Mouse (Mus musculus): Measurements from ENCODE around the gene Gtsf1.
"Not testable (repeated sequence)": the region's sequence is repeated elsewhere in the genome, so short reads cannot be mapped to it uniquely, and the experiment has no call there.

Gtsf1 gene

GRCm38 (mm10) chr15:103430241-103430640, at the start of gene Gtsf1:
Gene Gtsf1, minus strand, starts transcription at chr15:103430470.
- DNase-seq (ENCODE audit: low spot score in 2 of 2): no peak

DNA sequence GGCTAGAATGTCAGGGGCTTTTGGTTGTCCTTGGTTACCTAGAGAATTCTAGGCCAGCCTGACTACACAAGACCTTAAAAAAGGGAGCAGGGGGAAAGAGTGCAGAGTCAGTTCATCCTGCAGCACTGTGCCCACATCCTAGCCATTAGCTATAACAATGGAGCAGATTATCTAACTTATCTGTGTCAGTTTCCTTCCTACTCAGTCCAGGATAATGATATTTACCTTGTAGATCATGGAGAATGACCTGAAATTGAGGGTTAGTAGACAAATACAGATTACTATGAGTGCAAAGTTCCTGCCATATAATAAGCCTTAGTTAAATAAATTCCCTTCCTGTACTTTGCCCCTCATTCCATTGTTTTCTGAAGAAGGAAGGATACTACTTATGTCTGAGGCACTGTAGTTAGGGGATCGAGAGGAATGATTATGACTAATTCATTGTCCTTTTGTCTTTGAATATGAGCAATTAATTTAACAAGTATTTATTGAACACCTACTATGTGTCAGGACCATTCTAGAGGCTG, 48.9 kb upstream of the Gtsf1 start:
- DNase-seq (ENCODE audit: low spot score in 2 of 2): no peak

DNA sequence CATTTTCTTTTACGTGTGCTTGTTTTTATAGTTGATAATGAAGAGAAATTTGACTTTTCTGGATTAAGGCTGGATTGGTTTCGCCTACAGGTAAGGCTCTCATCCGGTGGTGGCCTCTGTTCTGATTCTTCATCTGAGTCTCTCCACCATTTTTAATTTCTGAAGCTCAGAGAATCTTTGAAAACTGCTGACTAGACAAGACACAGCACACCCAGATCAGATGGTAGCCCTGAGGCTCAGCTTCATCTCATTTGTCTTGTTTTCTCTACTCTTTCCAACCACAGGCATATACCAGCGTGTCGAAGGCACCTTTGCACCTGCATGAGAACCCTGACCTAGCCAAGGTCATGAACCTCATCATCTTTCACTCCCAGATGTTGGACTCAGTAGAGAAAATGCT, 43.5 kb upstream of the Gtsf1 start:
- DNase-seq (ENCODE audit: low spot score in 2 of 2): no peak

GRCm38 (mm10) chr15:103473182-103473581, 42.9 kb upstream of the Gtsf1 start:
- DNase-seq (ENCODE audit: low spot score in 2 of 2): no peak

- no peak for DNase-seq (ENCODE audit: low spot score in 2 of 2)
These were observed 42.0 kb upstream of the Gtsf1 start for GRCm38 (mm10) chr15:103472265-103472664.

- DNase-seq (ENCODE audit: low spot score in 2 of 2): no peak
These were observed 41.4 kb upstream of the Gtsf1 start for GRCm38 (mm10) chr15:103471488-103472194.

GRCm38 (mm10) chr15:103462539-103463261, 32.4 kb upstream of the Gtsf1 start:
- no peak for DNase-seq (ENCODE audit: low spot score in 2 of 2)

DNA sequence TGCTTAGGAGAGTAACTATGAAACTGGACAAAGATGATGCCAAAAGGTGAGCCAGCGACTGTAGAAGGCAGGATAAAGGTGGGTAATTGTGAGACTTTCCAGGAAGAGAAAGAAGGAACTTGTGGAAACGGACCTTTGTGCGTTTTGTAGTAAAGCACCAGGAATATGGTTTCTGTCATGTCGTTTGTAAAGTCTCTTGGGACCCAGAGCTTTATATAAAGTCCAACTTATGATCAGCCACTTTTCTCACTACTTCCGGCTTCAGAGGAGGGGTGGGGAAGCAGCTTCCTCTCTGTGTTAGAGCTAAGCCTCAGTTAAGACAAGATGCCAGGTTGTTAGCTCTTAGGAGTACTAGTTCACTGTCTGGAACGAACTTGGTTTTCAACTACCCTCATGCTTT, 24.2 kb upstream of the Gtsf1 start:
- DNase-seq (ENCODE audit: low spot score in 2 of 2): no peak

DNA sequence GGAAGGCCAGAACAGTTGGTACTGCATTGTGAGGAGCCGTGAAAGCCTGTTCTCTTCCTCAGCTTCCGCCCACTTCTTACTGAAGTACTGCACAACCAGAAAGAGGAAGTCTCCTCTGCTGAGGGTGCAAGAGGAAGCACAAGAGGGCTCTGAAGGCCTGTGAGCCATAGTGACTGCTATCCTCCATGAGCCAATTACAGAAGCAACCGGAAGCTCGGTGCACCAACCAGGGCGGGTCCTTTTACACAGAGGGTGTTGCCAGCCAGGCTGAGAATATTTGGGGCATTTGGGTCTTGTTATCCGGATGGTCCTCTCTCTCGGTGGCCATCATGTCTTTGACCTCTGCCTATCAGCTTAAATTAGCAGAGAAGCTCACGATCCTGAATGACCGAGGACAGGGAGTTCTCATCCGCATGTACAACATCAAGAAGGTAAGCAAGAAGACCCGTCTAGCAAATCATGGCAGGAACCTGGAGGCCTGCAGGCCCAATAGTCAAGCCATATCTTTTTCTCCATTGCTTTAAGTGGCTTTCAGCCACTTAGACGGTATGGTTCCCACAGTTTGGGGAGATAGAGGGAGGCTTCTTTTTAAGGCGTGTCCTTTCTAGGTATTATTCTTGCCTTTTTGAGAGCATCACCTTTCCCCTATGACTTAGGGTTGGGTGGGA, 23.4 kb upstream of the Gtsf1 start, which contains the start of gene Nckap1l:
TSS of gene Nckap1l (plus strand) at position 244 of the 668 bp plus-strand sequence.
- DNase-seq (ENCODE audit: low spot score in 2 of 2): peak in 1 of 2 experiments; percentile 20

GRCm38 (mm10) chr15:103448369-103448768, 18.1 kb upstream of the Gtsf1 start, which contains the start of gene Gtsf2:
Gene Gtsf2, minus strand, starts transcription at chr15:103448469.
- no peak for DNase-seq (ENCODE audit: low spot score in 2 of 2)

- DNase-seq (ENCODE audit: low spot score in 2 of 2): not testable (repeated sequence)
These were observed 15.7 kb upstream of the Gtsf1 start for GRCm38 (mm10) chr15:103445966-103446365.

DNA sequence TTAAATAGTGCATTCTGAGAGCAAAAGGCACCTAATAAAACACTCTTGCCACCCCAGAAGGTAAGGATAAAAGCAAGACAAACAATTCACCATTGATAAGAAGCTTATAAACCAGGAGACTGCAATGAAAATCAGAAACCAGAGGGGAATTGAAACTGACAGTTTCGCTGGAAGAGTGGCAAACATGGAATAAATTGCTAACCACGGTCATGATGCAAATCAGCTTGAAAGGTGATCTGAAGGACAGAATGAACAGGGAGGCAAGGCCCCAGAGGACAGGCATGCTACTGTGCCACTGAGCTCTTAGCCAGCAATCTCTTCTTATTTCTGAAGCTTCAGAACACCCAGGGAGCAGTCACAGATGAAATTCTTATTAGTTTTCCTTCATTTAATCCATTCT, 3.3 kb downstream of the Gtsf1 start:
- DNase-seq (ENCODE audit: low spot score in 2 of 2): no peak

- not testable (repeated sequence) for DNase-seq (ENCODE audit: low spot score in 2 of 2)
These were observed 24.7 kb downstream of the Gtsf1 start for GRCm38 (mm10) chr15:103405586-103405985.

DNA sequence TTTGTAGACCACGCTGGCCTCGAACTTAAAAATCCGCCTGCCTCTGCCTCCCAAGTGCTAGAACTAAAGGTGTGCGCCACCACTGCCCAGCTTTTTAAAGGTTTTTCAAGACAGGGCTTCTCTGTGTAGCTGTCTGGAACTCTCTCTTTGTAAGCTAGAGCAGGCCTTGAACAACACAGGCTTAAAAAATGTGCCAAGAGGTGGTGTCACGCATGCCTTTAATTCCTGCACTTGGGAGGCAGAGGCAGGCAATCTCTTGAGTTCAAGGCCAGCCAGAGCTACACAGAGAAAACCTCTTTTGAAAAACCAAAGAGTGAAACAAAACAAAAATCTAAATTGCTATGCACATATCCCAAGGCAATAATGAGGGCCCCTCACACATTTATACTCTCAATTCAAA, 28.9 kb downstream of the Gtsf1 start:
- no peak for DNase-seq (ENCODE audit: low spot score in 2 of 2)

DNA sequence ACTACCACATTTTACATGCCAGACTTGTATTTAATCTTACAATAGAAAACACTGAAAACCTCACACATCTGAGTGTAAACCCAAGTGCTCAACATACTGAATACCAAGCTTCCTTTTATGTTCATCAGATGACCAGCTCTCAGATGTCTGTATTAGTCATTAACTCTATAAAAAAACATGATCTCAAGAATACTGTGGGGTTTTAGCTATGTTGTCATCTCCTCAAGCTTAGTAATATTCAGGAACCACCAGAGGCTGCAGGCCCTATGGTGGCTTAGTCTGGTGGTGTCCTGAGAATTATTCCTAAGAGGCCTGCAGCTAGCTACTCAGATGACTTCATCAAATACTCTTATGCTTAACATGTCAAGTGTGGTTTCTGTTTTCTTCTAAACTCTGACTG, 36.7 kb downstream of the Gtsf1 start:
- no peak for DNase-seq (ENCODE audit: low spot score in 2 of 2)

DNA sequence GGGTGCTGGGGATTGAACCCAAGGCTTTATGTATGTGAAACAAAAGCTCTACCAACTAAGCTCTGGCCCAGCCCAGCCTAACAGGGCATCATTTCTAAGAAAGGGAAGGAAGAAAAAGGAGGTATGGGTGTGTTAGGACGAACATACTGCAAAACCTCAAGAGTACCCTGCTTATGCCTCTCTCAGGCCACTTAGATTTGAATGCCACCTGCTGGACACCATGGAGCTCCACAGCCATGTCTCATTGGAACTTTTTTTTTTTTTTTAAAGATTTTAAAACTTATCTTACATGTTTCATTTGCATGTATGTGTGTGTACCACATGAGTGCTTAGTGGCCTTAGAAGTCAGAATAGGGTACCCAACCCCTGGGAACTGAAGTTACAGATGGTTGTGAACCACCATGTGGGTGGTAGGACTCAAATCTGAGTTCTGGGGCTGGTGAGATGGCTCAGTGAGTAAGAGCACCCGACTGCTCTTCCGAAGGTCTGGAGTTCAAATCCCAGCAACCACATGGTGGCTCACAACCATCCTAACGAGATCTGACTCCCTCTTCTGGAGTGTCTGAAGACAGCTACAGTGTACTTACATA, 41.6 kb downstream of the Gtsf1 start:
- DNase-seq (ENCODE audit: low spot score in 2 of 2): no peak

GRCm38 (mm10) chr15:103383771-103384488, 46.3 kb downstream of the Gtsf1 start:
- DNase-seq (ENCODE audit: low spot score in 2 of 2): no peak

DNA sequence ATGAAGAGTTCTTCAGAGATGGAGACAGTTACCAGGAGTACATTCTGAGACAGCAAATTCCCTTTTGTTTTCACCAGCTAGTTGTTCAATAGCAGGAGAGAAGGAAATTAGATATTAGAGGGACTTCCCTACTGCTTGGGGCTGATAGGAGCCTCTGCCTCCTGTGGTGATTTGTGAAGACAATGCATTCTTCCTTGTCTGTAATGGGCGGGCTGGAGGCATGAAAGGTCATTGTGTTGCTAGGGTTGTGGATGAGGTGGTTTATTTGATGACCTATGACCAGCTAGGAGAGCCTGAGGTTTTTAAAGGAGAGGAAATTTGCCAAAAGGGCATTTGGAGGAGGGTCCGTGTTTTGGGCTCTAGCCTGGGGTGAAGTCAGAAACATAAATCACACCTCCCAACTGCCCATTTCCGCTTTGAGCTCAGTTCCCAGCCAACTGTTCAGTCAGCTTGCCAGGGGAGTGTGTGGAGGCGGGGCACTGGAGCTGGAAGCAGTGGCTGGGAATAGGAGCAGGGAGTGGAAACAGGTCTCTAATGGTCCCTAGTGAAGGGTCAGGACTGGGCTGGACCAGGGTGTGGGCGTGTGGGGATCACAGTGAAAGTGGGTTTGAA, 47.4 kb downstream of the Gtsf1 start:
- DNase-seq (ENCODE audit: low spot score in 2 of 2): peak in 1 of 2 experiments; percentile 52

DNA sequence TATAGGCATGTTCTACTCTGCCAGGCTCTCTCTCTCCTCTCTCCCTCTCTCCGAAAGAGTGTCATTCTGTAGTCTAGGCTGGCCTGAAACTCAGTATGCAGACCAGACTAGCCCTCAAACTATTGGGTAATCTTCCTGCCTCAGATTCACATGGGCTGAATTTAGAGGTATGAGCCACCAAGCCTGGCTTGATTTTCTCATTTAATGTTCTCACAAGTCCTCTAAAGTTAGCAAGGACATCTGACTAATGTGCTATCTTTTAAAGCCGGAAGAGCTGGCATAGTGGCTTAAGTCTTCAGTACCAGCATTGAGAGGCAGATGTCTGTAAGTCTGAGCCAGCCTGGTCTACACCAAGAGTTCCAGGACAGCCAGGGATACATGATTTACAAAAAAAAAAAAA, 48.2 kb downstream of the Gtsf1 start:
- no peak for DNase-seq (ENCODE audit: low spot score in 2 of 2)

- no peak for DNase-seq (ENCODE audit: low spot score in 2 of 2)
These were observed 51.5 kb downstream of the Gtsf1 start for GRCm38 (mm10) chr15:103378665-103379356.

Data from urinary bladder, adult 18-20 months (tissue).